In the genomic region with DNA sequence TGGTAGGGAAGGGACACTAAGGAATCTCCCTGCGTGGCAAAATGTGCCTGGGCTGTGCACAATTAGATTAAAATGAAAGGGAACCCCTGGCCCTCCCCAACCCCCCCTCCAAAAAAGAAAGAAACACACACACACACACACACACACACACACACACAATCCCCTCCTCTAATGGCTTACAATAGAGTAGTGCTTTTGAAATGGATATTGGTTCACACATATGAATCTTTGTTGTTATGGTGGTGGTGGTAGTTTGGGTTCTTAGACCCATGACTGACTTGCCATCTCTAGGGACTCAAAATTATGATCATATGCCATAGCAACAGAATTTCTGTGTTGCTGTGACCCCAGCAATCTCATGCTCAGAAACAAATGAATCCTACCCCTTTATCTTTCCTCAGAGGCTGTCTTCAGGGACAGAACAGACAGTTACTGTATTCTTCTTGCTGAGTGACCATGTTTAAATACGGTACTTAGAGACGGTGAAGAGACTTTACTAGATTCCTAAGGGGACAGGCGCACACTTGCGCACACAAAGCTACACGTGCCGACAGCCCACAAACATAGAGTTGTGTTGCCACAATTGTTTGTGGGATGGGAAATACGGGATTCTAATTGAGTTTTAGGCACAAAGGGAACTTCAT, we compare ENCODE assay signal across 9 mouse cellular contexts.
DNase-seq lines count a peak whose midpoint lies in the region; ATAC-seq and TF ChIP-seq lines count a peak whose summit lies in the region.
"Had no signal": no experiment of that assay in that cellular context is flagged by ENCODE, and none has a peak within 500 bp of the region (broad histone marks: within the 10 kb centered on the region; RNA-seq: fewer than 3 reads in every experiment).

No protein-coding gene starts in this region.

- no peak overlapping the region for H3K27ac ChIP-seq in kidney, embryonic 16.5 days (ENCODE audit: low read length)
- H3K27ac ChIP-seq in kidney, adult 2 months (ENCODE audit: insufficient read depth, low read depth, low read length) = no peak overlapping the region
- peak overlapping the region; percentile 93 for H3K27ac ChIP-seq in forebrain, embryonic 11.5 days (ENCODE audit: low read depth, low read length)
- no peak overlapping the region for H3K27ac ChIP-seq in intestine, embryonic 14.5 days (ENCODE audit: low read depth)
- peak overlapping the region; percentile 16; the same call in 1 of the 2 replicates for H3K27ac ChIP-seq in neural tube, embryonic 12.5 days

- TF ChIP-seq CTCF in kidney, adult 2 months (conservative IDR thresholded peaks at IDR 0.05; ENCODE audit: insufficient read depth, insufficient read length, low read depth, low read length) = no peak

- no peak for ATAC-seq in kidney, embryonic 16.5 days (ENCODE audit: low FRiP score, low TSS enrichment)
- peak; percentile 11 for ATAC-seq in forebrain, embryonic 11.5 days (replicated peaks; ENCODE audit: low FRiP score)
- no peak for ATAC-seq in intestine, embryonic 14.5 days (replicated peaks; ENCODE audit: low FRiP score, low TSS enrichment, low read depth)
- peak; percentile 35 for ATAC-seq in neural tube, embryonic 12.5 days (ENCODE audit: low FRiP score, low read depth)

- H3K36me3 ChIP-seq in kidney, embryonic 16.5 days (ENCODE audit: insufficient read depth, low read length) = no peaks in the 10 kb centered on the region
- no peaks in the 10 kb centered on the region for H3K36me3 ChIP-seq in kidney, adult 2 months (ENCODE audit: control insufficient read depth, insufficient read depth, low read length)
- H3K36me3 ChIP-seq in forebrain, embryonic 11.5 days (ENCODE audit: control insufficient read depth, insufficient read depth, low read length) = no peaks in the 10 kb centered on the region
- H3K36me3 ChIP-seq in intestine, embryonic 14.5 days (ENCODE audit: control insufficient read depth, insufficient read depth, low read length) = no peaks in the 10 kb centered on the region
- H3K36me3 ChIP-seq in neural tube, embryonic 12.5 days = no peaks in the 10 kb centered on the region

- H3K4me1 ChIP-seq in kidney, embryonic 16.5 days (ENCODE audit: insufficient read depth, low read length) = peaks cover 5% of the 10 kb centered on the region; the same call in 1 of the 2 replicates
- no peaks in the 10 kb centered on the region; the same call in 1 of the 2 replicates for H3K4me1 ChIP-seq in kidney, adult 2 months (ENCODE audit: control insufficient read depth, insufficient read depth, low read length)
- peaks cover 16% of the 10 kb centered on the region for H3K4me1 ChIP-seq in forebrain, embryonic 11.5 days (replicated peaks; ENCODE audit: control insufficient read depth, insufficient read depth, low read length)
- H3K4me1 ChIP-seq in intestine, embryonic 14.5 days (replicated peaks; ENCODE audit: control insufficient read depth, insufficient read depth, low read length) = no peaks in the 10 kb centered on the region
- peaks cover 18% of the 10 kb centered on the region; the same call in 1 of the 2 replicates for H3K4me1 ChIP-seq in neural tube, embryonic 12.5 days

- DNase-seq in kidney, adult 2 months = no peak
- no peak for DNase-seq in forebrain, embryonic 11.5 days (ENCODE audit: low spot score)
- no peak for DNase-seq in intestine, embryonic 14.5 days (ENCODE audit: low spot score)
- DNase-seq in left cerebral cortex, postnatal 36 days (ENCODE audit: low spot score in 2 of 2) = no peak
- no peak for DNase-seq in frontal cortex, postnatal 10 days (ENCODE audit: low spot score in 2 of 2)
- no peak for DNase-seq in cerebellum, postnatal 36 days
- DNase-seq: gastrocnemius, postnatal 14 days had no signal

- H3K9ac ChIP-seq in kidney, embryonic 16.5 days (replicated peaks; ENCODE audit: low read length) = no peak overlapping the region
- peak overlapping the region; percentile 35; the same call in 1 of the 2 replicates for H3K9ac ChIP-seq in forebrain, embryonic 11.5 days (ENCODE audit: low read length)
- no peak overlapping the region for H3K9ac ChIP-seq in intestine, embryonic 14.5 days (ENCODE audit: low read length)
- no peak overlapping the region for H3K9ac ChIP-seq in neural tube, embryonic 12.5 days

- no peaks in the 10 kb centered on the region for H3K9me3 ChIP-seq in kidney, embryonic 16.5 days (ENCODE audit: low read length)
- H3K9me3 ChIP-seq in forebrain, embryonic 11.5 days (ENCODE audit: control insufficient read depth, low read length) = no peaks in the 10 kb centered on the region
- no peaks in the 10 kb centered on the region for H3K9me3 ChIP-seq in intestine, embryonic 14.5 days (ENCODE audit: control insufficient read depth, low read length)
- H3K9me3 ChIP-seq in neural tube, embryonic 12.5 days = no peaks in the 10 kb centered on the region

- H3K4me3 ChIP-seq in kidney, embryonic 16.5 days (ENCODE audit: low read length) = no peak overlapping the region; the same call in 1 of the 2 replicates
- H3K4me3 ChIP-seq in kidney, adult 2 months (ENCODE audit: insufficient read depth, low read depth, low read length) = no peak overlapping the region
- 0 out of 2 replicates have a peak overlapping the region, but pooled peaks have one; percentile 10 for H3K4me3 ChIP-seq in forebrain, embryonic 11.5 days (ENCODE audit: low read depth, low read length)
- H3K4me3 ChIP-seq in intestine, embryonic 14.5 days (ENCODE audit: low read depth, low read length) = no peak overlapping the region
- H3K4me3 ChIP-seq in neural tube, embryonic 12.5 days = no peak overlapping the region

- intact Hi-C loops in left cerebral cortex, postnatal 36 days (cut with DNase I) = loop anchor here (5.0 kb wide), 1 partner anchor 74 kb away; a partner anchor contains a TSS

- TF ChIP-seq POLR2A in kidney, adult 2 months (IDR thresholded peaks at IDR 0.05; ENCODE audit: low read depth, low read length) = no peak

- H3K27me3 ChIP-seq in kidney, embryonic 16.5 days (ENCODE audit: insufficient read depth, low read length) = 0 out of 2 replicates have a peak, but pooled peaks cover 4% of the 10 kb centered on the region
- H3K27me3 ChIP-seq in kidney, adult 2 months (replicated peaks; ENCODE audit: control insufficient read depth, insufficient read depth, low read length) = no peaks in the 10 kb centered on the region
- peaks cover 36% of the 10 kb centered on the region for H3K27me3 ChIP-seq in forebrain, embryonic 11.5 days (ENCODE audit: control insufficient read depth, insufficient read depth, low read length)
- H3K27me3 ChIP-seq in intestine, embryonic 14.5 days (replicated peaks; ENCODE audit: control insufficient read depth, insufficient read depth, low read length) = no peaks in the 10 kb centered on the region
- 0 out of 2 replicates have a peak, but pooled peaks cover 8% of the 10 kb centered on the region for H3K27me3 ChIP-seq in neural tube, embryonic 12.5 days (replicated peaks)

- H3K4me2 ChIP-seq in kidney, embryonic 16.5 days (replicated peaks; ENCODE audit: low read depth, low read length) = peak overlapping the region; percentile 52
- H3K4me2 ChIP-seq in forebrain, embryonic 11.5 days (ENCODE audit: low read depth, low read length, severe bottlenecking) = peak overlapping the region; percentile 38; the same call in 1 of the 2 replicates
- H3K4me2 ChIP-seq in intestine, embryonic 14.5 days (ENCODE audit: low read length) = peak overlapping the region; percentile 40
- H3K4me2 ChIP-seq in neural tube, embryonic 12.5 days (replicated peaks) = peak overlapping the region; percentile 52

- WGBS in kidney, embryonic 16.5 days = 80% methylated on average over 8 of the region's 8 CpGs
- WGBS in kidney, adult 2 months = 82% methylated on average over 8 of the region's 8 CpGs
- 39% methylated on average over 8 of the region's 8 CpGs for WGBS in forebrain, embryonic 11.5 days
- WGBS in intestine, embryonic 14.5 days = 77% methylated on average over 8 of the region's 8 CpGs
- 42% methylated on average over 8 of the region's 8 CpGs for WGBS in neural tube, embryonic 12.5 days

Comparison
In these comparisons a context has a peak if more than half of its experiments do, and no peak if none do; other contexts are left out.
1. ATAC-seq: peak in forebrain, embryonic 11.5 days (single experiment) and neural tube, embryonic 12.5 days (single experiment); none in kidney, embryonic 16.5 days (single experiment) and intestine, embryonic 14.5 days (single experiment).
2. H3K27ac ChIP-seq: peak in forebrain, embryonic 11.5 days (single experiment) and neural tube, embryonic 12.5 days (single experiment); none in kidney, embryonic 16.5 days (single experiment), kidney, adult 2 months (single experiment) and intestine, embryonic 14.5 days (single experiment).
3. Peak in every context shown above with its lines, with median percentiles within 50 percentile points of each other: H3K4me2 ChIP-seq.